Mouse (Mus musculus) kidney, adult 11 months (tissue): ENCODE data around the gene Epyc.
"Not testable (repeated sequence)": the region's sequence is repeated elsewhere in the genome, so short reads cannot be mapped to it uniquely, and the experiment has no call there.

Experiments used
- DNase-seq: peaks from one replicate; pipeline ENCODE4 v3.0.0; 2022

Gene Epyc

DNA sequence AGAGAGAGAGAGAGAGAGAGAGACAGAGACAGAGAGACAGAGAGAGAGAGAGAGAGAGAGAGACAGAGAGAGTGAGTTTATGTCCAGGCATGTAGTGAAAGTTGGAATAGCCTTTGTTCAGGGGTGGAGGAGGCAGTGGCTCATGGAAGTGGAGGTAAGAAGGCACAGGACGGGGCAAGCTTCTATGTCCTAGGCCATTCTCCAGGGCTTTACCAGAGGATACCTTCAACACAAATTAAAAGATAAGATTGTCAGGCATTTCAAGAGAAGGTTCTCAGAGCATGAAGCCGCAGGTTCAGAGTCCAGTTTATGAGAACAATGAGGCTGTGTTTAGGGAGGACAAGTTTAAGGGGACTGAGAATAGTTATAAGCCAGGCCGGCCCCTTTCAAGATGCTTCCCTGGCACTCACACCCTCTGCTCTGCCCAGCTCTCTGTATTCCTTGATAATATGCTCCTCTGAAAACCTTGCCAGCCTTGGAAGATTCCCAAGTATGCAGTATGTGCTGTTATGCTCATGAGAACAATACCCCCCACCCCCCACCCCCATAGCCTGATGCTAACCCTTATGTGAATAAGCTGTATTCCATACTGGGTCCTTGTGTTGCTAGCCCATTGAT, 71.5 kb downstream of the Epyc start:
- no peak for DNase-seq

GRCm38 (mm10) chr10:97717233-97717632, 73.4 kb downstream of the Epyc start:
- DNase-seq: no peak

DNA sequence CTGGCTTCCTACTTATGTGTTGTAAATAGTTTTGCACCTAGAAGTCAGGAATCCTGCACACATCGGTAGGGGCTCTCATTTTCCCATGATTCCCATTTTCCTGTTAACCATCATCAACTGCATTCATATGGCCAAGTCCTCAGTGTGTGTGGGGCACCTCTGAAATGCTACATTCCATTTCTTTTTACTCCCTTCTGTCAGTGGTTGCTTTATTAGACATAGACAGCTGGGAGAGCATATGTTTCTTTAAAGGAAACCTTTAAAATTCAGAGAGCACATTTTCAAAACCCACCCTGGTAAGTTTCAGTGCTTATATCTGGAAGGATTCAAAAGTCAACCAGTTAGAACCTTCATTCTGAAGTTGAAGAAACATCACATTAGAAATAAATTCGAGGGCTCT, 74.2 kb downstream of the Epyc start:
- DNase-seq: no peak

DNA sequence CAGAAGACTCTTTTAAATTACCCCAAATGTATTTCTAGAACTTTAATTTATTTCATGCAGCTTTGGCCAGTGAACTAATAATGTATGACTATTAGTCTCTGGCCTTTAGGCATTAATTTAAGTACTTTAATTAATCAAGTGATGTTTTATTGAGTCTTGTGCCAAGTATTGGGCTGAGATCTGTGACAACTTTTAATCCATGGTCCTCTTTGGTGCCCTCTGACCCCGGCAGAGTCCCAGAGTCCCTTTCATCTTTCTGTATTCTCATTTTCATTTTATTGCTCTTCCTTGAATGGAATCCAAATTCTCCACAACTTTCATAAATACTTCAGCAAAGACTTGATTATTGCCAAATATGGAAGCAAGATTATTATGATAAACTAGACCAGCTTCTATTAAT, 76.8 kb downstream of the Epyc start:
- DNase-seq: no peak

DNA sequence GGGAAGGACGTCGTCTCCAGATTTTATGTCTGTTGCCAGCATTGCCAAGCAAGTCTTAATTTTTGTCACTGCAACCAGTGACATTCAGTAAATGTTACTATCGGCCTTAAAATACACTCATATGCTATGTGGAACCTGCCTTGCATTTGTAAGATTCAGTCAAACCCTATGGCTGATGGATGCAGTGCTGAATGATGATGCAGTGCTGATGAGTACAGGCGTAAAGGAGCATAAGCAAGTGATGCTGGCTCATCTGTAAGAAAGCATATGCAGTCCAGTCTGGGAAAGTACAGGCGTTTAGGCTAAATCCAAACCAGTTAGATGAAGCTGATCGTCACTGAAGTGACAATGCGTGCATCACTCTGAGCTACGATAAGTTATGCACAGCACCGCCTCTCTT, 78.8 kb downstream of the Epyc start:
- DNase-seq: no peak

GRCm38 (mm10) chr10:97725929-97726328, 82.1 kb downstream of the Epyc start:
- no peak for DNase-seq

DNA sequence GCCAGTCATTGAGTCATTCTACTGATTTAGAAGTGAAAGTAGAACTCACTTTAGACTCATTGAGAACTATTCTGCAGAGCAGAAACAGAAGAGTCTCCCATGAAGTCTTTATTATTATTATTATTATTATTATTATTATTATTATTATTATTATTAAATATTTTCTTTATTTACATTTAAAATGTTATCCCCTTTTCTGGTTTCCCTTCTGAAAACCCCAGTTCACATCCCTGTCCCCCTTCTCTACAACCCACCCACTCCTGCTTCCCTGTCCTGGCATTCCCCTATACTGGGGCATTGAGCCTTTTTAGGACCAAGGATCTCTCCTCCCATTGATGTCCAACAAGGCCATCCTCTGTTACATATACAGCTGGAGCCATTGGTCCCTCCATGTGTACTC, 82.8 kb downstream of the Epyc start, which contains the start of gene C030005K15Rik:
Gene C030005K15Rik, minus strand, starts transcription at position 101 of the 400 bp plus-strand sequence.
- not testable (repeated sequence) for DNase-seq
